Mouse (Mus musculus) left cerebral cortex, postnatal 10 days (tissue): ENCODE measurements around the gene Tpmt. TPM values are rescaled to one million over a fixed set of nuclear protein-coding genes. Genes with fewer than 3 reads are reported as not detected.

ENCODE experiments used
- DNase-seq, 2 experiments: peaks; one replicate each; pipeline ENCODE4 v3.0.0; 2021 to 2022; ENCODE audit warnings: low spot score in 2 of 2, mixed read lengths in 1 of 2; ENCODE audit errors: extremely low spot score in 1 of 2
- intact Hi-C: fragments of 180-260 bp; cut with DNase I; formaldehyde crosslinking; loops from one replicate; pipeline ENCODE4 v1.15.1; 2025
- total RNA-seq, 2 experiments: library from RNA; stranded (reverse); gene quantifications; 2 replicates each; pipeline ENCODE4 v1.2.3; 2021

The Tpmt gene
- total RNA-seq, 2 experiments from 2014 or later: 8.7 to 12.6 TPM

GRCm38 (mm10) chr13:46990376-46991011, 54.0 kb downstream of the Tpmt start:
- intact Hi-C loops: no loop called here

GRCm38 (mm10) chr13:46987941-46988340, 56.6 kb downstream of the Tpmt start:
- intact Hi-C loops: no loop called here
- no peak for DNase-seq

More at GRCm38 (mm10) chr13:46990376-46991011, 54.0 kb downstream of the Tpmt start:
- DNase-seq: no peak

GRCm38 (mm10) chr13:46986208-46986607, 58.3 kb downstream of the Tpmt start:
- intact Hi-C loops: no loop called here
- no peak for DNase-seq

GRCm38 (mm10) chr13:46983878-46984277, 60.7 kb downstream of the Tpmt start:
- no peak for DNase-seq
- intact Hi-C loops: no loop called here

- peak in 1 of 2 experiments; percentile 28 for DNase-seq
- intact Hi-C loops: no loop called here
Measured at GRCm38 (mm10) chr13:46979836-46980490, 64.6 kb downstream of the Tpmt start.

- DNase-seq: no peak
- intact Hi-C loops: no loop called here
Measured at GRCm38 (mm10) chr13:46976532-46976931, 68.0 kb downstream of the Tpmt start.

- intact Hi-C loops: no loop called here
- DNase-seq: no peak
Measured at GRCm38 (mm10) chr13:46975930-46976329, 68.6 kb downstream of the Tpmt start.

GRCm38 (mm10) chr13:46975031-46975551, 69.4 kb downstream of the Tpmt start:
- intact Hi-C loops: no loop called here
- no peak for DNase-seq

Other genes with a start within 250 kb of the Tpmt start
- gene Kif13a, start 114.9 kb downstream of the Tpmt start, total RNA-seq: 10 to 100 TPM; 29.3 to 33.4 TPM
- 10 to 100 TPM; 14.7 to 15.4 TPM for gene Nhlrc1, start 29.9 kb downstream of the Tpmt start, total RNA-seq
- gene Kdm1b, start 1.2 kb downstream of the Tpmt start, total RNA-seq: 10 to 100 TPM; 13.2 to 16.4 TPM
- gene Dek, start 61.5 kb upstream of the Tpmt start, total RNA-seq: 10 to 100 TPM; 56.2 to 56.8 TPM
- gene Rnf144b, start 77.9 kb upstream of the Tpmt start, total RNA-seq: 10 to 100 TPM; 15.0 to 16.1 TPM